Mouse (Mus musculus): ENCODE measurements around the gene Chchd1. TPM values are rescaled to one million over a fixed set of nuclear protein-coding genes. Genes with fewer than 3 reads are reported as not detected.
A peak's percentile ranks its signal among the peaks of the same experiment; 100 is the strongest.
"Not testable (repeated sequence)": the region's sequence is repeated elsewhere in the genome, so short reads cannot be mapped to it uniquely, and the experiment has no call there.

The Chchd1 gene
- polyA plus RNA-seq, 1 experiment from 2014 or later = 234 TPM

DNA sequence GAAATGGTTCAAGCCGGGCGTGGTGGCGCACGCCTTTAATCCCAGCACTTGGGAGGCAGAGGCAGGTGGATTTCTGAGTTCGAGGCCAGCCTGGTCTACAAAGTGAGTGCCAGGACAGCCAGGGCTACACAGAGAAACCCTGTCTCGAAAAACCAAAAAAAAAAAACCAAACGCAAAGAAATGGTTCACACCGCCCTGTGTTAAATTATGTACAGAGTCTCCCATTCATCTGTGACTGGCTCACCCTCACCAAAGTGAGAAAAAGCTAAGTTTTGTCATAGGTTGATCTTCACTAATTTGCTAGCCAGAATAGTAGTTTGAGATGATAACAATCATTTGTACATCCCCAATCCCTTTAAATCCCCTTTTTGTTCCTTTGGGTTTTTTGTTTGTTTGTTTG, 655 bp downstream of the Chchd1 start:
- not testable (repeated sequence) for H3K27me3 ChIP-seq (replicated peaks; ENCODE audit: control insufficient read depth, insufficient read depth, low read length); H3K9me3 ChIP-seq (ENCODE audit: control insufficient read depth, low read length); ATAC-seq (replicated peaks; ENCODE audit: low FRiP score, low TSS enrichment, low read depth); DNase-seq (ENCODE audit: low spot score)
- H3K4me1 ChIP-seq (replicated peaks; ENCODE audit: control insufficient read depth, insufficient read depth, low read length) = peaks cover 27% of the 10 kb centered on the region
- peak overlapping the region; percentile 81 for H3K4me2 ChIP-seq (ENCODE audit: low read length)
- H3K36me3 ChIP-seq (ENCODE audit: control insufficient read depth, insufficient read depth, low read length) = peaks cover 25% of the 10 kb centered on the region
- peak overlapping the region; percentile 86 for H3K4me3 ChIP-seq (ENCODE audit: low read depth, low read length)
- peak overlapping the region; percentile 70 for H3K9ac ChIP-seq (ENCODE audit: low read length)
- peak overlapping the region; percentile 89; the same call in 1 of the 2 replicates for H3K27ac ChIP-seq (ENCODE audit: low read depth)
- WGBS = 9% methylated on average over 7 of the region's 8 CpGs

DNA sequence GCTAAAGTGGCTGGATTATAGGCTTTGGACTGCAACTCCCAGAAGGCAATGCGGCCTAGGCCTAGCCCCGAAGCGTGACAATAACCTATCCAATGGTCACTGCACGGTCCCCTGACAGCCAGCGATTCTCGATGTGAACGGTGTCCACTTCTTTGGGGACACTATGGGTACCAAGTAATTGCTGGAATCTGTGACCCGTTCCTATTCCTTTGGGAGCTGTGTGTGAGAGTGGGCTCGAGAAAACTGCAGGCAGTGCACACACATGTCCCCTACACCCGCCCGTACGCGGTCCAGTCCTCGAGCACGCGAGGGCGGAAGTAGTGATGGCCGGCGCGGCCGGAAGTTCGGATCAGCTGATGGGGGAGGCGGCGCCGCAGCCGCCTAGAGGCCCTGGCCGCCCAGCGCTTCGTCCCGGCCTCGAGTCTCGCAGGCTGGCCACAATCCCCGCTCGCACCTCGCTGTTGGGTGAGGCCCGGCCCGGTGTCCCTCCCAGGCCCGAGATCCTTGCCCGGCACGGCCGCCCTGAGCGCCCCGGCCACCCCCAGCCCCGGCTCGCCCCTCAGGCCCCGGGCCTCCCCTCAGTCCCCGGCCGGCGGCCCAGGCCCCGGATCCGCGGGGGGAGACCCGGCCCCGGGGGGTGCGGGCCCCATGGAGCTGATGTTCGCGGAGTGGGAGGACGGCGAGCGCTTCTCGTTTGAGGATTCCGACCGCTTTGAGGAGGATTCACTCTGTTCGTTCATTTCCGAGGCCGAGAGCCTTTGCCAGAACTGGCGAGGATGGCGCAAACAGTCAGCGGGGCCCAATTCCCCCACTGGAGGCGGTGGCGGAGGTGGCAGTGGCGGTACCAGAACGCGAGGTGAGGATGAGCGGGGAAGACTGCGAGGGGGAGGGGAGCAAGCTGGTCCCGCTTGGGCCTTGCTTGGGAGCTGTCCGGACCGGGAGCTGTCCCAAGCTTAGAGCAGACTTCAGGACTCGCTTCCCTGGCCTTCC, 4.7 kb downstream of the Chchd1 start, which contains the start of gene Zswim8:
TSS of gene Zswim8 (plus strand) at position 352 of the 990 bp plus-strand sequence.
- Histone ChIP-seq H3K27me3 (replicated peaks; ENCODE audit: control insufficient read depth, insufficient read depth, low read length) (no peaks in the 10 kb centered on the region), H3K9ac (ENCODE audit: low read length) (peak within 1 kb of the TSS; percentile 89), H3K36me3 (ENCODE audit: control insufficient read depth, insufficient read depth, low read length) (peaks cover 40% of the 10 kb centered on the region), H3K27ac (ENCODE audit: low read depth) (peak within 1 kb of the TSS; percentile 79), H3K4me2 (ENCODE audit: low read length) (peak within 1 kb of the TSS; percentile 67), H3K9me3 (ENCODE audit: control insufficient read depth, low read length) (no peaks in the 10 kb centered on the region), H3K4me1 (replicated peaks; ENCODE audit: control insufficient read depth, insufficient read depth, low read length) (peaks cover 14% of the 10 kb centered on the region), H3K4me3 (ENCODE audit: low read depth, low read length) (peak within 1 kb of the TSS; percentile 98)
- DNase-seq (ENCODE audit: low spot score) = peak; percentile 97
- peak; percentile 88 for ATAC-seq (replicated peaks; ENCODE audit: low FRiP score, low TSS enrichment, low read depth)
- 1% methylated on average over 79 of the region's 80 CpGs for WGBS

DNA sequence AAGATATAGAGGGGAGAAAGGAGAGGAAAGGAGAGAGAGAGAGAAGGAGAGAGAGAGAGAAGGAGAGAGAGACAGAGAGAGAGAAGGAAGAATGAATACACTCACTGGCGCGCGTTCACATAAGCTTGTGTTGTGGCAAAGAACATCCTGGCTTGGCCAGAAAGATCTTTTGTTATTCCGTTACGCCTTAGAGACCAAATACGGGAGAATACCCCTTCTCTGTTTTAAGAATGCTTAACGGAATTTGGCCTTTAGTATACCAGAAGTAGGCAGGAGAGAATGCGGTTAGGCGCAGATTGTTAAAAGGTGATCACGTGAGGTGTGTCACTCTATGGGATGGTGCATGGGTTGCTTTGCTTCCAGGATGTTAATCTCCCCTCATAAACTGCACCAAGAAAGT, 5.4 kb downstream of the Chchd1 start:
- peaks cover 46% of the 10 kb centered on the region for H3K36me3 ChIP-seq (ENCODE audit: control insufficient read depth, insufficient read depth, low read length)
- peaks cover 14% of the 10 kb centered on the region for H3K4me1 ChIP-seq (replicated peaks; ENCODE audit: control insufficient read depth, insufficient read depth, low read length)
- H3K4me3 ChIP-seq (ENCODE audit: low read depth, low read length) = peak overlapping the region; percentile 98
- H3K27me3 ChIP-seq (replicated peaks; ENCODE audit: control insufficient read depth, insufficient read depth, low read length) = no peaks in the 10 kb centered on the region
- H3K4me2 ChIP-seq (ENCODE audit: low read length) = peak overlapping the region; percentile 67
- WGBS = 6% methylated on average over 10 of the region's 10 CpGs
- H3K9ac ChIP-seq (ENCODE audit: low read length) = peak overlapping the region; percentile 89
- DNase-seq (ENCODE audit: low spot score) (no peak), ATAC-seq (replicated peaks; ENCODE audit: low FRiP score, low TSS enrichment, low read depth) (no peak)
- H3K9me3 ChIP-seq (ENCODE audit: control insufficient read depth, low read length) = no peaks in the 10 kb centered on the region
- 0 out of 2 replicates have a peak overlapping the region, but pooled peaks have one; percentile 79 for H3K27ac ChIP-seq (ENCODE audit: low read depth)

DNA sequence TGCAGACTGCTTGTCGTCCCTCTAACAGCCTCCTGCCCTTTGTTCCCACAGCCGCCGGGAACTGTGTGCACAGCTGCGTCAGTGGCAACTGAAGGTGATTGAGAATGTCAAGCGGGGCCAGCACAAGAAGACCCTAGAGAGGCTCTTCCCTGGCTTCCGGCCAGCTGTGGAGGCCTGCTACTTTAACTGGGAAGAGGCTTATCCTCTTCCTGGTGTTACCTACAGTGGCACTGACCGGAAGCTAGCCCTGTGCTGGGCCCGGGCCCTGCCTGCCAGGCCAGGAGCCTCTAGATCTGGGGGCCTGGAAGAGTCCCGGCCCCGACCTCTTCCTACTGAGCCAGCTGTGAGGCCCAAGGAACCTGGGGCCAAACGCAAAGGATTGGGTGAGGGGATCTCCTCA, 11.0 kb downstream of the Chchd1 start:
- 73% methylated on average over 11 of the region's 11 CpGs for WGBS
- Histone ChIP-seq H3K9me3 (ENCODE audit: control insufficient read depth, low read length) (no peaks in the 10 kb centered on the region), H3K27ac (ENCODE audit: low read depth) (no peak overlapping the region), H3K27me3 (replicated peaks; ENCODE audit: control insufficient read depth, insufficient read depth, low read length) (no peaks in the 10 kb centered on the region), H3K9ac (ENCODE audit: low read length) (no peak overlapping the region), H3K4me3 (ENCODE audit: low read depth, low read length) (no peak overlapping the region), H3K4me2 (ENCODE audit: low read length) (no peak overlapping the region), H3K36me3 (ENCODE audit: control insufficient read depth, insufficient read depth, low read length) (peaks cover 87% of the 10 kb centered on the region), H3K4me1 (replicated peaks; ENCODE audit: control insufficient read depth, insufficient read depth, low read length) (peaks cover 4% of the 10 kb centered on the region)
- DNase-seq (ENCODE audit: low spot score) (no peak), ATAC-seq (replicated peaks; ENCODE audit: low FRiP score, low TSS enrichment, low read depth) (no peak)

DNA sequence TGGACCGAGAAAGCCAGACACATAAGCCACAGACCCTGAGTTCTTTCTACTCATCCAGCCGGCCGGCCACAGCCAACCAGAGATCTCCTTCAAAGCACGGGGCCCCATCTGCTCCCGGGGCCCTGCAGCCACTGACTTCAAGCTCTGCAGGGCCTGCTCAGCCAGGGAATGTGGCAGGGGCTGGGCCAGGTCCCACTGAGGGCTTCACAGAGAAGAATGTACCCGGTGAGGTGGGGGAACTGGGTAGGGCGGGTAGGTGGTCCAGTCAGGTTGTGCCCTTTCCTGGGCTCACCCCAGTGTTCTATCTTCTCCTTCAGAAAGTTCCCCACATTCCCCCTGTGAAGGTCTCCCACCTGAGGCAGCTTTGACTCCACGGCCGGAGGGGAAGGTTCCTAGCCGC, 15.6 kb downstream of the Chchd1 start:
- no peak for DNase-seq (ENCODE audit: low spot score)
- Histone ChIP-seq H3K4me1 (replicated peaks; ENCODE audit: control insufficient read depth, insufficient read depth, low read length) (no peaks in the 10 kb centered on the region), H3K4me2 (ENCODE audit: low read length) (no peak overlapping the region), H3K4me3 (ENCODE audit: low read depth, low read length) (no peak overlapping the region), H3K9me3 (ENCODE audit: control insufficient read depth, low read length) (no peaks in the 10 kb centered on the region), H3K9ac (ENCODE audit: low read length) (no peak overlapping the region), H3K27me3 (replicated peaks; ENCODE audit: control insufficient read depth, insufficient read depth, low read length) (no peaks in the 10 kb centered on the region), H3K36me3 (ENCODE audit: control insufficient read depth, insufficient read depth, low read length) (peaks cover 98% of the 10 kb centered on the region), H3K27ac (ENCODE audit: low read depth) (no peak overlapping the region)
- 88% methylated on average over 10 of the region's 10 CpGs for whole genome bisulfite sequencing
- ATAC-seq (replicated peaks; ENCODE audit: low FRiP score, low TSS enrichment, low read depth) = no peak

DNA sequence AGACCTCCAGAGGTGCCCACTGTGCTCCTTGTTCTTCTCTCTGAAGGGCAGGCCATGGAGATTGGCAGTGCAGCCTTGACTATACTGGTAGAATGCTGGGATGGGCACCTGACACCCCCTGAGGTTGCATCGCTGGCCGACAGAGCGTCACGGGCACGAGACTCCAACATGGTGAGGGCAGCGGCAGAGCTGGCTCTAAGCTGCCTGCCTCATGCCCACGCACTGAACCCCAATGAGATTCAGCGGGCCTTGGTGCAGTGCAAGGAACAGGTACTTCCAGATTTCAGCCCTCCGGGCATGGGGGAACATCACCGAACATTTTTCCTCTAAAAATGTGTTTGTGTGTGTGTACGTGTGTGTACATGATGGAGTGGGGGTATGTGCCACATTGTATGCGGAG, 17.0 kb downstream of the Chchd1 start:
- Histone ChIP-seq H3K9ac (ENCODE audit: low read length) (no peak overlapping the region), H3K27me3 (replicated peaks; ENCODE audit: control insufficient read depth, insufficient read depth, low read length) (no peaks in the 10 kb centered on the region), H3K36me3 (ENCODE audit: control insufficient read depth, insufficient read depth, low read length) (peaks cover 97% of the 10 kb centered on the region), H3K4me2 (ENCODE audit: low read length) (no peak overlapping the region), H3K4me1 (replicated peaks; ENCODE audit: control insufficient read depth, insufficient read depth, low read length) (no peaks in the 10 kb centered on the region), H3K9me3 (ENCODE audit: control insufficient read depth, low read length) (no peaks in the 10 kb centered on the region), H3K27ac (ENCODE audit: low read depth) (no peak overlapping the region), H3K4me3 (ENCODE audit: low read depth, low read length) (no peak overlapping the region)
- no peak for DNase-seq (ENCODE audit: low spot score)
- ATAC-seq (replicated peaks; ENCODE audit: low FRiP score, low TSS enrichment, low read depth) = no peak
- WGBS = 92% methylated on average over 12 of the region's 12 CpGs

DNA sequence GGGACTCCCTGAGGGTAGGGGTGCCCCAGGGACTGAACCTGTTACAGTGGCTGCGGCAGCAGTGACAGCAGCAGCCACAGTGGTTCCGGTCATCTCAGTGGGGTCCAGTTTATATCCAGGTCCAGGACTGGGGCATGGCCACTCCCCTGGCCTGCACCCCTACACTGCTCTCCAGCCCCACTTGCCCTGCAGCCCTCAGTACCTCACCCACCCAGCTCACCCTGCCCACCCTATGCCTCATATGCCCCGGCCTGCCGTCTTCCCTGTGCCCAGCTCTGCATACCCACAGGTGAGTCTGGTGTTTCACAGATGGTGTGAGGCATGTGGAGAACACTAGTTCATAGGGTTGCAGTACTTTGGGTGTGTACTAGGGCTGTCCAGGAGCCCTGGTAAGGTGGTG, 18.6 kb downstream of the Chchd1 start:
- Histone ChIP-seq H3K9ac (ENCODE audit: low read length) (no peak overlapping the region), H3K4me2 (ENCODE audit: low read length) (no peak overlapping the region), H3K4me1 (replicated peaks; ENCODE audit: control insufficient read depth, insufficient read depth, low read length) (no peaks in the 10 kb centered on the region), H3K9me3 (ENCODE audit: control insufficient read depth, low read length) (no peaks in the 10 kb centered on the region), H3K4me3 (ENCODE audit: low read depth, low read length) (no peak overlapping the region), H3K27me3 (replicated peaks; ENCODE audit: control insufficient read depth, insufficient read depth, low read length) (no peaks in the 10 kb centered on the region), H3K27ac (ENCODE audit: low read depth) (no peak overlapping the region), H3K36me3 (ENCODE audit: control insufficient read depth, insufficient read depth, low read length) (peaks cover 94% of the 10 kb centered on the region)
- ATAC-seq (replicated peaks; ENCODE audit: low FRiP score, low TSS enrichment, low read depth) (peak; percentile 37; the same call in 1 of the 2 replicates), DNase-seq (ENCODE audit: low spot score) (no peak)
- 92% methylated on average over 4 of the region's 4 CpGs for WGBS

DNA sequence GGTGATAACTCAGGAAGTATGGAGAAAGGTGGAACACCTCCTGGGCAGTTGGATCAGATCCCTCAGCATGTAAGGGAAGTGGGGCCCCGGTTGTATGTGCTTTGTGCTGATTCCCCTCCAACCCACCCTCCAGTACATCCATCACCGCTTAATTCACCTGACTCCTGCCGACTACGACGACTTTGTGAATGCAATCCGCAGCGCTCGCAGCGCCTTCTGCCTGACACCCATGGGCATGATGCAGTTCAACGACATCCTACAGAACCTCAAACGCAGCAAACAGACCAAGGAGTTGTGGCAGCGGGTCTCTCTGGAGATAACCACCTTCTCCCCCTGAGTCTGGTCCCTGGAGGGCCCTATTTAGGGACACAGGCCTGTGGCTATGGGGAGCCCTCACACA, 20.2 kb downstream of the Chchd1 start:
- no peak overlapping the region for H3K9ac ChIP-seq (ENCODE audit: low read length)
- no peak overlapping the region for H3K4me3 ChIP-seq (ENCODE audit: low read depth, low read length)
- peaks cover 94% of the 10 kb centered on the region for H3K36me3 ChIP-seq (ENCODE audit: control insufficient read depth, insufficient read depth, low read length)
- H3K4me1 ChIP-seq (replicated peaks; ENCODE audit: control insufficient read depth, insufficient read depth, low read length) = no peaks in the 10 kb centered on the region
- no peaks in the 10 kb centered on the region for H3K27me3 ChIP-seq (replicated peaks; ENCODE audit: control insufficient read depth, insufficient read depth, low read length)
- no peaks in the 10 kb centered on the region for H3K9me3 ChIP-seq (ENCODE audit: control insufficient read depth, low read length)
- ATAC-seq (replicated peaks; ENCODE audit: low FRiP score, low TSS enrichment, low read depth) = no peak
- no peak overlapping the region for H3K27ac ChIP-seq (ENCODE audit: low read depth)
- no peak overlapping the region for H3K4me2 ChIP-seq (ENCODE audit: low read length)
- no peak for DNase-seq (ENCODE audit: low spot score)
- 88% methylated on average over 12 of the region's 12 CpGs for WGBS

Data from intestine, embryonic 14.5 days (tissue).